Mouse (Mus musculus) lung, embryonic 14.5 days (tissue): Measurements from ENCODE around the gene Hmcn2. TPM values are rescaled to one million over a fixed set of nuclear protein-coding genes. Genes with fewer than 3 reads are reported as not detected.

Experiments used
- ATAC-seq: fragments of 200-750 bp; cut with Nextera tagmentation; 2 replicates; pipeline ENCODE4 v1.8.0; 2017; ENCODE audit warnings: mild to moderate bottlenecking, moderate TSS enrichment, moderate library complexity; ENCODE audit not compliant: insufficient read depth
- DNase-seq: peaks from one replicate; pipeline ENCODE4 v3.0.0-alpha.2; 2015
- H3K27ac ChIP-seq: fragments of 300-500 bp; sonication (generic); 2 replicates; pipeline ENCODE4 v1.5.1; 2014; ENCODE audit warnings: low read depth, mild to moderate bottlenecking, moderate library complexity
- H3K27me3 ChIP-seq: fragments of 300-500 bp; sonication (generic); 2 replicates; pipeline ENCODE4 v1.6.1; 2014; ENCODE audit warnings: low read length, control low read depth; ENCODE audit not compliant: insufficient read depth
- H3K36me3 ChIP-seq: fragments of 300-500 bp; sonication (generic); 2 replicates; pipeline ENCODE4 v1.6.1; 2014; ENCODE audit warnings: control low read depth; ENCODE audit not compliant: insufficient read depth
- H3K4me1 ChIP-seq: fragments of 300-500 bp; sonication (generic); 2 replicates; pipeline ENCODE4 v1.6.1; 2014; ENCODE audit warnings: antibody characterized with exemption, control low read depth; ENCODE audit not compliant: insufficient read depth
- H3K4me2 ChIP-seq: fragments of 300-500 bp; sonication (generic); 2 replicates; pipeline ENCODE4 v1.6.1; 2014; ENCODE audit warnings: mild to moderate bottlenecking
- H3K4me3 ChIP-seq: fragments of 300-500 bp; sonication (generic); 2 replicates; pipeline ENCODE4 v1.5.1; 2014; ENCODE audit warnings: low read depth, low read length
- H3K9ac ChIP-seq: fragments of 300-500 bp; sonication (generic); 2 replicates; pipeline ENCODE4 v1.6.1; 2014
- H3K9me3 ChIP-seq: fragments of 300-500 bp; sonication (generic); 2 replicates; pipeline ENCODE4 v1.6.1; 2016; ENCODE audit warnings: low read depth, low read length, control low read depth
- CTCF ChIP-seq: IDR thresholded peaks from 2 replicates; pipeline ENCODE4 v1.5.1; 2016; ENCODE audit warnings: antibody characterized with exemption, low read depth
- WGBS: fragments of 180-500 bp; shearing (Covaris S2); extraction: QIAGEN DNeasy Blood & Tissue Kit; methylation state at CpG from one replicate; pipeline ENCODE4 v1.1.7; 2014; 5-methylcytosine and 5-hydroxymethylcytosine counted together
- polyA plus RNA-seq: library from polyadenylated mRNA; unstranded; fragments of >200 nt; fragmentation: Nextera tagmentation; extraction: Ambion mirVana; gene quantifications from 2 replicates; pipeline ENCODE4 v1.2.1, GENCODE M21; 2014

Hmcn2 gene
- polyA plus RNA-seq, 1 experiment from 2014 or later = 1.3 TPM

DNA sequence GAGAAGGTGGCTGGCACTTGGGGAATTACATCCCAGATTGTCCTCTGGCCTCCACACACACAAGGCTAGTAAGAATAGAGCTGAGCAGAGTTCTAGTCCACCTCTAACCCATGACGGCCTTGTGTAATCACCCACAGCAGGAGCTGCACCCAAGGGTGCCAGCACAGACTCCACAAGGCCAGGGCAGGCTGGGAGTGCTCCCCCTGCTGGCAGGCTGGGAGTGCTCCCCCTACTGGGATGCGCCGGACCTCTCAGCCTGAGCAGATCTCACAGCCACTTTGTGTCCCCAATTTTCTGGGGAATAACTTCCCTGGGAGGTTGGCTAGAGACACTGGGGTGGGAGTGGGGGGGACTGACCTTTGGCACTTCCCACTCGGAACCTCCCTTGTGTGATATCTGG is 68.7 kb downstream of the Hmcn2 start:
- Histone ChIP-seq H3K27ac (no peak overlapping the region), H3K36me3 (no peaks in the 10 kb centered on the region), H3K4me3 (no peak overlapping the region), H3K9ac (no peak overlapping the region), H3K4me2 (no peak overlapping the region), H3K9me3 (no peaks in the 10 kb centered on the region), H3K4me1 (no peaks in the 10 kb centered on the region), H3K27me3 (no peaks in the 10 kb centered on the region)
- DNase-seq (peak; percentile 30), ATAC-seq (no peak)
- 16% methylated on average over 4 of the region's 4 CpGs for WGBS
- peak; percentile 85 for TF ChIP-seq CTCF

DNA sequence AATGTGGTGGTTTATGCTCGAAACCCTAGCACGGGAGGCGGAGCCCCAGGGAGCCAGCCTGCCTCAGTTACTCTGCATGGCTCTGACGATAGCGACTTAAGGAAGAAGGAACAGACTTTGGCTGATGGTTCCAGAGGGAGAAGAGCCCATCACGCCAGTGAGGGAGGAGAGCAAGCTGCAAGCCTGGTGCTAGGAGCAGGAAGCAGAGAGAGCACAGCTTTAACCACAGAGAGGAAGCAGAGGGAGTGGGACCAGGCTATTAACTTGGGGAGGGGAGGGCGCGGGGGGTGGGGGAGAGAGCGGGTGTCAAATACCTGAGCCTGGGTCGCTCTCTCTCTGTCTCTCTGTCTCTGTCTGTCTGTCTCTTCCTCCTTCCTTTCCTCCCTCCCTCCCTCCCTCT is 102.8 kb downstream of the Hmcn2 start:
- no peak for DNase-seq
- no peaks in the 10 kb centered on the region for H3K27me3 ChIP-seq
- no peak for ATAC-seq
- no peak overlapping the region for H3K27ac ChIP-seq
- no peak for TF ChIP-seq CTCF
- H3K9me3 ChIP-seq = no peaks in the 10 kb centered on the region
- no peak overlapping the region for H3K9ac ChIP-seq
- H3K4me1 ChIP-seq = no peaks in the 10 kb centered on the region
- no peak overlapping the region for H3K4me3 ChIP-seq
- no peak overlapping the region for H3K4me2 ChIP-seq
- H3K36me3 ChIP-seq = no peaks in the 10 kb centered on the region
- 54% methylated on average over 10 of the region's 10 CpGs for WGBS

DNA sequence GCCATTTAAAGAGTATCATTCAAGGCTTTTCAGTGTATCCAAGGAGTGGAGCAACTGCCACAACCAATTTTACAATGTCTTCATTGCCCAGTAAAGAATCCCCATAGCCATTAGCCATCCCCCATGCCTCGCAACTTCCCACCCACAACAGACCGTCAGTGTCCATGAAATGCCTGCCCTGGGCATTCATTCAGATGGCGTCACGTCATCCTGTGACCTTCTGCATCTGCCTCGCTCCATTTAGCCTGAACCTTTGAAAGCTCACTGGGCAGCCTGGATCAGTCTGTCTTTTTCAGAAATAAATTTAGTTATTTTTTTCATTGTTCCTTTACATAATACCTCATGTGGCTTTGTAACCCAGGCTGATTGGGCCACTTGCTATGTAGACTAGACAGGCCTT is 103.8 kb downstream of the Hmcn2 start:
- H3K27ac ChIP-seq = no peak overlapping the region
- H3K4me1 ChIP-seq = no peaks in the 10 kb centered on the region
- no peaks in the 10 kb centered on the region for H3K36me3 ChIP-seq
- DNase-seq = no peak
- no peak overlapping the region for H3K4me3 ChIP-seq
- no peak overlapping the region for H3K4me2 ChIP-seq
- H3K9me3 ChIP-seq = no peaks in the 10 kb centered on the region
- ATAC-seq = no peak
- no peak overlapping the region for H3K9ac ChIP-seq
- H3K27me3 ChIP-seq = no peaks in the 10 kb centered on the region
- no peak for TF ChIP-seq CTCF
- WGBS = 81% methylated on average over 5 of the region's 5 CpGs

DNA sequence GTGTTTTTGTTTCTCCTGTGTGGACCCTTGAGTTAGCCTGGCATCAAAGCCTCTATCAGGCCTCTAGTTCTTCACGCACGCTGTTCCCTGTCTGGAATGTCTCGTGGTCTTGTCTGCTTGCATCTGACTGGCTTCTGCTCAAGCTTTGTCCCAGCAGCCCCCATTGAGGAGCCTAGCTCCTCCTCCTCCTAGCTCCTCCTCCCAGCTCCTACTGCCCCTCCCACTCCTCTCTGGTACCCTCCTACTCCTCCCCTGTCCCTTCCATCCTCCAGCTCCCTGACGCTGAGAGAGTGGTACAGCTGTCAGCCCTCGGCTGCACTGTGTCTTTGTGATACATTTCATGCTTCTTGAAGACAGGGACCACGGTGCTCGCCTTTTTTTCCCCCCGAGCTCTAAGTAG is 104.4 kb downstream of the Hmcn2 start:
- whole genome bisulfite sequencing = 22% methylated on average over 8 of the region's 8 CpGs
- no peaks in the 10 kb centered on the region for H3K4me1 ChIP-seq
- H3K9me3 ChIP-seq = no peaks in the 10 kb centered on the region
- H3K27ac ChIP-seq = no peak overlapping the region
- ATAC-seq (no peak), DNase-seq (peak; percentile 17)
- H3K4me3 ChIP-seq = no peak overlapping the region
- no peak overlapping the region for H3K4me2 ChIP-seq
- no peak overlapping the region for H3K9ac ChIP-seq
- no peaks in the 10 kb centered on the region for H3K36me3 ChIP-seq
- no peak for TF ChIP-seq CTCF
- H3K27me3 ChIP-seq = no peaks in the 10 kb centered on the region

DNA sequence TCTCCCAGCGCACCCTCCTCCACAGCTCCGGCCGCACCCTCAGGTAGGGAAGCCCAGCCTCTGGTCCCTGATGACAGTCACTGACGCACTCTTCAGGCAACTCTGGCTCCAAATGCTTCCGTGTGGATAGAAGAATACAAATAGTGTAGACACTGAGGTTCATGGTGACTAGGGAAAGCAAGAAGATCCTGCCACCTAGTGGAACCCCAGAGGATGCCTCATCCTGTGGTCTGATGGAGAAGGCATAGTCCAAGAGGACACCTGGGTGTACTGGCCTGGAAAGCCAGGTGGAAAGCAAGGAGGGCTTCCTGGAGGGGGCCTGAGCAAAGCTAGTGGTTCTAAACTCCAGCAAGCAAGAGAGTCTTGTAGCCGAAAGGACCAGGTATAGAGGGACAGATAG is 106.7 kb downstream of the Hmcn2 start:
- ATAC-seq (no peak), DNase-seq (peak; percentile 24)
- Histone ChIP-seq H3K4me1 (no peaks in the 10 kb centered on the region), H3K9me3 (no peaks in the 10 kb centered on the region), H3K9ac (no peak overlapping the region), H3K36me3 (no peaks in the 10 kb centered on the region), H3K27me3 (no peaks in the 10 kb centered on the region), H3K4me3 (no peak overlapping the region), H3K4me2 (no peak overlapping the region), H3K27ac (no peak overlapping the region)
- 77% methylated on average over 6 of the region's 6 CpGs for WGBS
- peak; percentile 63 for TF ChIP-seq CTCF

DNA sequence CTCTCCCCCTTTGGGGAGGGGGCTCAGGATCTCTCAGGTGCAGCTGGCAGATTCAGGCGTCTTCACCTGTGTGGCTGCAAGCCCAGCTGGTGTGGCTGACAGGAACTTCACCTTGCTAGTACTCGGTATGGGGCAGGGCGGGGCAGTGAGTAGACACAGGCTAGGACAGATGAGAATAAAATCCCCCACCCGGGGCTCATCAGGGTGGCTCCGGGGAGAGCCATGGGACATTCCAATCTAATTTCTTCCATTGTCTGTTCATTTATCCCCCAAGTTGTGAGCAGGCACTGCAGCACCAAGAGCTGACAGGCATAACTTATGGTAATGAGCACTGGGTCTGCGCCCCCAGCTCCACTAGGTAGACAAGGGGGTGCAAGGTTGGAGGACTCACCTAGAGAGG is 108.4 kb downstream of the Hmcn2 start:
- no peak for TF ChIP-seq CTCF
- H3K4me2 ChIP-seq = no peak overlapping the region

DNA sequence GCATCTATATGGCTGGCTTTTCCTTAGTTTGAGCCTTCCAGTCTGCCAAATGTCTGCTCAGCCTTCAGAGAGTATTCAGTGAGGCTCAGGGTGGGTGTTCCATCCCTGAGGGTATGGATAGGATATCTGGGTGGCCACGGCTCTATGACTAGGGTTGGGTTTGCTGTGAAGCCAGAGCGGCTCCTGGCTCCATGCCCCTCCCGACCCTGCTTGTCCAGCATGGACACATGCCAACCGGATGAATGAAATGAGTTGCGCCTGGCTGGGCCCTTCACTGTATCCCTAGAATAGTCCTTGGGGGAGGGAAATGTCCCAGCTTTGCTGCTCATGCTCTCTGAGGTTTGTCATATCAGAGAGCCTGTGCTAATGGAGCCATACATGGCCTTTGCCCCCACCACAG is 117.3 kb downstream of the Hmcn2 start:
- no peaks in the 10 kb centered on the region for H3K27me3 ChIP-seq

More for the DNA sequence above, 108.4 kb downstream of the Hmcn2 start:
- Histone ChIP-seq H3K27ac (no peak overlapping the region), H3K4me1 (no peaks in the 10 kb centered on the region), H3K9ac (no peak overlapping the region), H3K4me3 (no peak overlapping the region), H3K36me3 (no peaks in the 10 kb centered on the region), H3K27me3 (no peaks in the 10 kb centered on the region), H3K9me3 (no peaks in the 10 kb centered on the region)
- ATAC-seq = no peak
- 52% methylated on average over 6 of the region's 6 CpGs for WGBS
- no peak for DNase-seq

DNA sequence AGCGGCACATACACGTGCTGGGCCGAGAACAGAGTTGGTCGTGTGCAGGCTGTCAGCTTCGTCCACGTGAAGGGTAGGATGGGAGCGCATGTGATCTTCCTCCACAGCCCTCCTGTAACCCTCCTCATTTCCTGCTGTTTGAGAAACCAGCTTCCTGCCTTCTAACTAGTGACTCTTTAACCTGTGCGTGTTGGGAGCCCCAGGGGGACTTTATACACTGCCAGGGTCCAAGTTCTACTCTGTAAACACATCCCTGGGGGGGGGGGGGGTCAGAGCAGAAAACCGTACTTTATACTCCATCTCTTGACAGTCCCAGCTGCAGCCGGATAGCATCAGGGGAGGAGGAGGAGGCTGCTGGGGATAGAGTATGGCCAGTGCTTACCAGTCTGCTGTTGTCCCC is 120.5 kb downstream of the Hmcn2 start:
- Histone ChIP-seq H3K27me3 (no peaks in the 10 kb centered on the region), H3K4me2 (no peak overlapping the region)

More for the DNA sequence above, 117.3 kb downstream of the Hmcn2 start:
- DNase-seq (peak; percentile 42), ATAC-seq (no peak)
- no peak overlapping the region for H3K27ac ChIP-seq
- no peaks in the 10 kb centered on the region for H3K4me1 ChIP-seq
- WGBS = 62% methylated on average over 5 of the region's 5 CpGs
- no peaks in the 10 kb centered on the region for H3K36me3 ChIP-seq
- H3K9me3 ChIP-seq = no peaks in the 10 kb centered on the region
- H3K4me2 ChIP-seq = no peak overlapping the region
- H3K9ac ChIP-seq = no peak overlapping the region
- TF ChIP-seq CTCF = no peak
- no peak overlapping the region for H3K4me3 ChIP-seq

More for the DNA sequence above, 120.5 kb downstream of the Hmcn2 start:
- WGBS = 32% methylated on average over 10 of the region's 10 CpGs
- no peak for TF ChIP-seq CTCF
- Histone ChIP-seq H3K9me3 (no peaks in the 10 kb centered on the region), H3K9ac (no peak overlapping the region), H3K36me3 (no peaks in the 10 kb centered on the region), H3K4me3 (no peak overlapping the region), H3K4me1 (no peaks in the 10 kb centered on the region), H3K27ac (no peak overlapping the region)
- DNase-seq (no peak), ATAC-seq (no peak)
